ENCODE assay signal across 1 mouse cellular context in the genomic region with DNA sequence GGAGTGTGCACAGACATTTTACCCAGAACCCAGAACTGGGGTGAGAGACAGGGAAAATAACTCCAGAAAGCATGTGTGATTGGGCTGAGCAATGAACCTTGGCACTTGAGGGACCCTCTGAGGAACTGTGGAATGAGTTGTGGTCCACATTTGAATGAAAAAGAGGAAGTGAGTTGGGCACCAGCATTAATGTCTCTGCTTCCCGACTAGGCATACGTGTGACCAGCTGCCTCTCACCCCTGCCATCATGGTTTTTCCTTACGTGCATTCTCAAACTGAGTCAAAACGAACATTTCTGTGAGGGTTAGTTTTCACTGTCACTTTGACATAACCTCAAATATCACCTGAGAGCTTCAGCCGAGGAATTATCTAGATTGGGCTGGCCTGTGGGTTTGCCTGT.
A peak's percentile ranks its signal among the peaks of the same experiment; 100 is the strongest.
TF ChIP-seq lines count a peak whose summit lies in the region.

No protein-coding gene starts in this region.

TF ChIP-seq in CH12.LX, 34 proteins besides CTCF, POLR2A, EP300 and RAD21 (continued from another document):
- TF ChIP-seq MAFK (IDR thresholded peaks at IDR 0.05; ENCODE audit: insufficient replicate concordance, low read length) (peak; percentile 91), CHD1 (IDR thresholded peaks at IDR 0.05; ENCODE audit: low read depth, low read length) (no peak), MAZ (IDR thresholded peaks at IDR 0.05; ENCODE audit: low read depth, low read length) (0 out of 2 replicates have a peak, but pooled peaks have one; percentile 54), ZKSCAN1 (IDR thresholded peaks at IDR 0.05; ENCODE audit: borderline replicate concordance, low read depth, low read length) (no peak), MXI1 (IDR thresholded peaks at IDR 0.05; ENCODE audit: low read depth, low read length) (peak; percentile 17; the same call in 1 of the 2 replicates), GABPA (IDR thresholded peaks at IDR 0.05; ENCODE audit: insufficient replicate concordance, low read depth, low read length) (no peak), HCFC1 (IDR thresholded peaks at IDR 0.05; ENCODE audit: low read depth, low read length) (no peak), MAX (IDR thresholded peaks at IDR 0.05; ENCODE audit: low read length) (peak; percentile 76; the same call in 1 of the 2 replicates)
